Mouse (Mus musculus) fibroblast of lung, adult 2 months (primary cell): ENCODE results near the gene Efnb2.

Experiments used
- DNase-seq: peaks from one replicate; pipeline ENCODE4 v3.0.0-alpha.2; 2011; ENCODE audit warnings: low read depth

The Efnb2 gene

GRCm38 (mm10) chr8:8661103-8661758 lies at the start of gene Efnb2:
Efnb2 (minus strand) TSS chr8:8661242.
- peak; percentile 70 for DNase-seq

- DNase-seq = no peak
Observed at GRCm38 (mm10) chr8:8704813-8705212, 43.8 kb upstream of the Efnb2 start.

DNA sequence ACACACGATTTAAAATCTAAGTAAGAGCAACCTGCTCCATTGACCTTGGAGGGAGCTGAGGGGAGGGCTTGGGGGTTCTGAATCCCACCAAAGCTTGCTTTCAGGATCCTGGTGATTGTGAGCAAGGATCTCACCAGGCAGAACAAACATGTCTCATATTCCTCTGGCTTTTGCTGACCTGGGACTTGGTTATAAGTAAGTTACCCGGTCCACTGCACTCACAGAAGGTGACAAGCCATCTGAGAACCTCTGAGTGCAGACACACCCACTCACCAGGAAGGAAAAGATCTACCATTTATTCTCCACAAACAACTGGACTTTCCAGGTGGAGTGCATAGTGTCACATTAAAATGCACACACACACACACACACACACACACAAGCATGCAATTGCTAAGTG lies 42.6 kb upstream of the Efnb2 start:
- no peak for DNase-seq

- no peak for DNase-seq
Observed at GRCm38 (mm10) chr8:8700821-8701220, 39.8 kb upstream of the Efnb2 start.

DNA sequence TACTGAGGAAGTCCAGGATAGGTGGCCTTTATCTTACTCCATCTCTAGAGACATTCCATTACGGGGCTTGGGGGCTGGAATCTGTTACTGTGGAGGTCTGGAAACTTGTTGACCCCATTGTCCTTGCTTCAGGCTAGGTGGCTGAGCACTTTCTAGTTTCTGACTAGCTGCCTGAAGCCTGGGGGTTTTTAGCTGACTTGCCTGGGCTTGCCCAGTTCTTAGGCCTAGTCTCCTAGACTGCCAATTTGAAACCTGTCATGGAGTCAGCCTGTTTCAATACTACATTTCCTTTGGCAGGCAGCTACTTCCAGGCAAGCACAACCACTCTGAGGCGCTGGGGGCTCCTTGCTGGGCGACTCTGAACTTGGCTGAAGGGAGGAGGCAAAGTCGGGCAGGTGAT lies 39.2 kb upstream of the Efnb2 start:
- no peak for DNase-seq

DNA sequence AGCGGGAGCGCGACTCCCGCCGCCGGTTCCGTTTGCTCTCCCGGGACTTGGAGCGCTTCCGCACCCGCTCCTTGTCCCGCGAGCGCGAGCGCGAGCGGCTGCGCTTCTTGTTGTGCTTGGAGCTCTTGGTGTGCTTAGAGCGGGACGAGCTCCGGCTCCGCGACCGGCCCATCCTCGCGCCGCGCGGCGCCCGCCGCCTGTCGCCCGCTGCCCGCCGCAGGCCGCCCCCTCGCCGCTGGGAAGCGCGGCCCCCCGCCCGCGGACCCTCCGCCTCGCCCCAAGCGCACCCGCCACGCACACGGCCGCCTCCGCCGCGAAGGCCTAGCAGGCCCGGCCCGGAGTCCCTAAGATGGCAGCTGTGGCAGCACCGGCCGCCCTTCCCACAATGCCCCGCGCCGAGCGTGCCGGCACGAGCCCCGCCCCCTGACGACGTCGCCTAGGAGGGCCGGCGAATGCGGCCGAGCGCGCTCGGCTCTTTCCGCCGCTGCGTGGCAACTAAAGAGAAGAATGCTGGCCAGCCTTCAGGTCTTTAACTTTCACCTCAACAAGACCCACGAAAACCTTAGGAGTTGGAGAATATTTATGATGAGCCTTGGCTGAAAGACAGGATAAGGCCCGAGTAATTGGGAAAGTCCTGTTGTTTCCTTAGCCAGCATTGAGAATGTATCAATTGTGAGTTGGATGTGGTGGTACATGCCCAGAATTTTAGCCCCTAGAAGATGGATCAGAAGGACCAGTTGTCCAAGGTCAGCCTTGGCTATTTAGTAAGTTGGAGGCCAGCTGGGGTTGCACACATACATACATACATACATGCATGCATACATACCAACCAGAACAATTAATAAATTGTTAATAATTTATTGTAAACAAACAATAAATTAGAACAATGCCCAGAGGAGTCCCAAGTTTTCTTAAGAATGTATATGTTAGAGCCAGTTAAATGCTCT lies 29.4 kb upstream of the Efnb2 start, which contains the start of gene Arglu1:
TSS of gene Arglu1 (minus strand) at position 376 of the 947 bp plus-strand sequence.
- peak; percentile 64 for DNase-seq

- DNase-seq = no peak
Observed at GRCm38 (mm10) chr8:8689454-8690145, 28.6 kb upstream of the Efnb2 start.

- DNase-seq = no peak
Observed at GRCm38 (mm10) chr8:8688823-8689453, 27.9 kb upstream of the Efnb2 start.

GRCm38 (mm10) chr8:8685517-8685916 lies 24.5 kb upstream of the Efnb2 start:
- DNase-seq = no peak

- no peak for DNase-seq
Observed at GRCm38 (mm10) chr8:8682697-8683096, 21.7 kb upstream of the Efnb2 start.

DNA sequence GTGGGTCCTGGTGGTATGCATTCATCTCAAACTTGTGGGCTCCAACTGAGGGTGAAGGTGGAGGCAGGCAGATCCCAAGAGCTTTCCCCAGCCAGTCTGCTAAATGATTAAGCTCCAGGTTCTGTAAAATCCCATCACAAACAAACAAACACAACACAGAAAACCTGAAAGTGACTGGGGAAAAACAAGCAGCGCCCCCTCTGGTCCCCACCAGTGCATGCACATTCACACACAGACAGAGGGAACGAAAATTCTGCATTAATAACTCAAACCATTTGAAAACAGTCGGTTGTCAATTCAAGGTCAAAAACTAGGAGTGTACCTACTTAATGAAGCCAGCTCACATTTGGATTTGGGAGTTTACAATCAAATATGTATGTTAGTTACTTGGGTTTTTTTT lies 17.2 kb upstream of the Efnb2 start:
- DNase-seq = no peak

- DNase-seq = no peak
Observed at GRCm38 (mm10) chr8:8674864-8675263, 13.8 kb upstream of the Efnb2 start.

DNA sequence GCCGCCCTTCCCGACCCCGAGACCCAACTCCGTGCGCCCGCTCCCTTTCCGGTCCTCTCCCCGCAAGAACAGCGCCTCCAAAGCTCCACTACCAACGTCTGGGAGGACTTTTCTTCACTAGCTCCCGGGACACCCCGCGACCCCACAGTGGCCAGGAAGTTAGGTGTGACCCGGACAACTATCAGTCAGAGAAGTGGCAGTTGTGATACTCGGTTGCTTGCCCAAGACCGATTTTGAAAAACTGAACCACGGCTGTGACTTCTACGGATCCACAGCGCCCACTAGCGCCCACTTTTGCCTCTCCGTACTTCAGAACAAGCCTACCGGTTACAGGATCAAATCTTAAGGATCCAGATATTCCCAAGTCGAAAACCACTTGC lies 707 bp upstream of the Efnb2 start:
- DNase-seq = peak; percentile 77

- no peak for DNase-seq
Observed at GRCm38 (mm10) chr8:8660307-8661098, 539 bp downstream of the Efnb2 start.

DNA sequence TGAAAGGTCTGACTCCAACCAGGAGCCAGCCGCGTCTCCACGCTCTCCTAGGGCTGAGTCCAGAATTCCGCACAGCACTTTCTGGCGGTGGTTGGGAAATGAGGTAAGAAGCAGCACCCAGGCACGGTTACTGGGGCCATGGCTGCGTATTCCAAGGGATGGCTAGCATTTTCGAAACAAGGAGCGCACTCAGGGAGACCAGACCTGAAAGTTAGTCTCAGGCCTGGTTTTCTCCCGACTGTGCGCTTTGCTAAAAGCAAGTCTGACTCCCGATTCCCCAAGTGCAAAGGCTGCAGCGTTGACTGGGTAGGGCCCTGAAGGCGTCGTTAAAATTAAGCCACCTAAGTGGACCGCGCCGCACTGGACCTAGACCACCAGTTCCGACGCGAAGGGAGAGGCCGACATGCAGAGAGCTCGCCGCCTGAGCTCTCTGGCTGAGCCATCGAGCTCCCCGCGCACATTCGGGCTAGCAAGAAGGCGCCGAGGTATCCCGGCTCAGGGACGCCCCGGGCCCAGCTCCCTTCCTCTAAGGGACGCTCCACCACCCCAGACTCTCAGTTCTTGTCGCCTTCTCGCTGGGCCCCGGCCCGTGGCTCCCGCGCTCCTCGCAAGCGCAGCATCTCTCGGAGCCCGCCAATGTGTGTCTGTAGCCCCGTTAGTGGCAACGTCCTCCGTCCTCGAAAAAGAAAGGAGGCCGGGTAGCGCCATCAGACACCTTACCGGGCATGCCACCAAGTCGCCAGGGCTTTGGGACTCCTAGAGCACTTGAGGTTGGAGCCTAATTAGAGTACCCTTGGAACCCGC lies 1.3 kb downstream of the Efnb2 start:
- DNase-seq = no peak

DNA sequence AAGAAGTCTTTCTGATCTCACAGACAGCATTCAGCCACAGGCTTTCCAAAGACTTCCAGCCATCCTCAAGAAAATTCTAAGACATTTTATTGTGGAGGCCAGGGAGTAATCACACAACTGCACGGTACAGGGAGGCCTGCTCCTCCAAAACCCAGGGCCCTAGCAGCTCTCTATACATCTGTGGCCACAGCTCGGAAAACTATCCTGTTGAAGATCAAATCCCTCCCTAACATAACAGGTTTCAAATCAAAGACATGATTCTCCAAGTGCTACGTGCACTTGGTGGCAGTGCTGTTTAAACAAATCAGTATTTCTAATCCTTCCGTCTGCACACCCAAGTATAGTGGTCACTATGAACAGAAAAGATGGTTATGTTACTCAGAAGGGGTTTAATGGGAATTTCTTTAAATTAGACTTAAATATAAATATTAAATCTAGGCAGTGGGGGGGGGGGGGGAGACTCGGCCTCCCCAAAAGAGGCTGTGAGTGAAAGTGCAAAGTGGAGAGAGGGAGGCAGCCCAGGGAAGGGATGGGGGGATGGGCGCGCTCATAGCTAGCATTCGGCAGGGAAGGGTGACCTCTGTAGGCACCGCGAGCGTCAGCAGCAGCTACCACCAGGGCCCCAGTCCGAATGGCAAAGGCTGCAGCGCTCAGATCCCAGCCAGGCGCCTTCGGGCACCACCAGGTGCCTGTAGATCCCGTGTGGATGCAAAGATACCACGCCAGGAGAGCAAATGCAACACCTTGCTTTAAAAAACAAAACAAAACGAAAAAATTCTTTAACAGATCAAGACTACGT lies 2.4 kb downstream of the Efnb2 start:
- DNase-seq = peak; percentile 58

DNA sequence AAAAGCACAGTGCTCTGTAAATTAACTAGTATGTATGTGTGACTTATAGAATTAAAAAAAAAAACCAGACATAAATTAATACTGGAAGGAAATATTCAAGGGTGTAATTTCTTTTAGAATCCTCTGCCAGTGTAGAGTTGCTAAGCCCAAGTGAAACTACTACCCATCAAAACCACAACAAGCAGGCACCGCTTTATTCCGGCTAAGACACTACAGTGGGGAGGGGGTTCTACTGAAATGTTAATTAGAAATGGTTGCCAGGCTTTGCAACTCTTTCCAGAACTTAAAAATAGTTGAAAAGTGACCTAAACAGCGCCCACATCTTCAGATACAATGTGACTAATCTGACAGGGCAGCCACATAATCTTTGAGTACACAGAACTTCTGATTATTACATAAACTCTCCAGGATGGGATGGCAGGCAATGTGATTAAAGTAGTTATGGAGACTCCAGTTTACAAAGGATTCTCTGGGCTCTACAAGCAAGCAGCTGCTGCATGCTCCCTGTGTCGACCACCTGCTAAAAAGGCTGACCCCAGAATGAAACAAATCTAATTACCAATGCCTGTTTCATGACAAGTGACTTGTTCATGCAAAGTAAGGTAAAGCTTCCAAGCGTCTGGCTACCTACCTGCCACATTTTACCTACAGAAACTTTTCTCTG lies 3.2 kb downstream of the Efnb2 start:
- DNase-seq = no peak

GRCm38 (mm10) chr8:8656578-8657441 lies 4.2 kb downstream of the Efnb2 start:
- no peak for DNase-seq
